Mouse (Mus musculus) lung, embryonic 14.5 days (tissue): ENCODE data around the gene Msl1. TPM values are rescaled to one million over a fixed set of nuclear protein-coding genes. Genes with fewer than 3 reads are reported as not detected.

ENCODE experiments used
- ATAC-seq: fragments of 200-750 bp; cut with Nextera tagmentation; 2 replicates; pipeline ENCODE4 v1.8.0; 2017; ENCODE audit warnings: mild to moderate bottlenecking, moderate TSS enrichment, moderate library complexity; ENCODE audit not compliant: insufficient read depth
- DNase-seq: peaks from one replicate; pipeline ENCODE4 v3.0.0-alpha.2; 2015
- H3K27ac ChIP-seq: fragments of 300-500 bp; sonication (generic); 2 replicates; pipeline ENCODE4 v1.5.1; 2014; ENCODE audit warnings: low read depth, mild to moderate bottlenecking, moderate library complexity
- H3K27me3 ChIP-seq: fragments of 300-500 bp; sonication (generic); 2 replicates; pipeline ENCODE4 v1.6.1; 2014; ENCODE audit warnings: low read length, control low read depth; ENCODE audit not compliant: insufficient read depth
- H3K36me3 ChIP-seq: fragments of 300-500 bp; sonication (generic); 2 replicates; pipeline ENCODE4 v1.6.1; 2014; ENCODE audit warnings: control low read depth; ENCODE audit not compliant: insufficient read depth
- H3K4me1 ChIP-seq: fragments of 300-500 bp; sonication (generic); 2 replicates; pipeline ENCODE4 v1.6.1; 2014; ENCODE audit warnings: antibody characterized with exemption, control low read depth; ENCODE audit not compliant: insufficient read depth
- H3K4me2 ChIP-seq: fragments of 300-500 bp; sonication (generic); 2 replicates; pipeline ENCODE4 v1.6.1; 2014; ENCODE audit warnings: mild to moderate bottlenecking
- H3K4me3 ChIP-seq: fragments of 300-500 bp; sonication (generic); 2 replicates; pipeline ENCODE4 v1.5.1; 2014; ENCODE audit warnings: low read depth, low read length
- H3K9ac ChIP-seq: fragments of 300-500 bp; sonication (generic); 2 replicates; pipeline ENCODE4 v1.6.1; 2014
- H3K9me3 ChIP-seq: fragments of 300-500 bp; sonication (generic); 2 replicates; pipeline ENCODE4 v1.6.1; 2016; ENCODE audit warnings: low read depth, low read length, control low read depth
- CTCF ChIP-seq: IDR thresholded peaks from 2 replicates; pipeline ENCODE4 v1.5.1; 2016; ENCODE audit warnings: antibody characterized with exemption, low read depth
- WGBS: fragments of 180-500 bp; shearing (Covaris S2); extraction: QIAGEN DNeasy Blood & Tissue Kit; methylation state at CpG from one replicate; pipeline ENCODE4 v1.1.7; 2014; 5-methylcytosine and 5-hydroxymethylcytosine counted together
- polyA plus RNA-seq: library from polyadenylated mRNA; unstranded; fragments of >200 nt; fragmentation: Nextera tagmentation; extraction: Ambion mirVana; gene quantifications from 2 replicates; pipeline ENCODE4 v1.2.1, GENCODE M21; 2014

Gene Msl1
- polyA plus RNA-seq, 1 experiment from 2014 or later = 16.3 TPM

DNA sequence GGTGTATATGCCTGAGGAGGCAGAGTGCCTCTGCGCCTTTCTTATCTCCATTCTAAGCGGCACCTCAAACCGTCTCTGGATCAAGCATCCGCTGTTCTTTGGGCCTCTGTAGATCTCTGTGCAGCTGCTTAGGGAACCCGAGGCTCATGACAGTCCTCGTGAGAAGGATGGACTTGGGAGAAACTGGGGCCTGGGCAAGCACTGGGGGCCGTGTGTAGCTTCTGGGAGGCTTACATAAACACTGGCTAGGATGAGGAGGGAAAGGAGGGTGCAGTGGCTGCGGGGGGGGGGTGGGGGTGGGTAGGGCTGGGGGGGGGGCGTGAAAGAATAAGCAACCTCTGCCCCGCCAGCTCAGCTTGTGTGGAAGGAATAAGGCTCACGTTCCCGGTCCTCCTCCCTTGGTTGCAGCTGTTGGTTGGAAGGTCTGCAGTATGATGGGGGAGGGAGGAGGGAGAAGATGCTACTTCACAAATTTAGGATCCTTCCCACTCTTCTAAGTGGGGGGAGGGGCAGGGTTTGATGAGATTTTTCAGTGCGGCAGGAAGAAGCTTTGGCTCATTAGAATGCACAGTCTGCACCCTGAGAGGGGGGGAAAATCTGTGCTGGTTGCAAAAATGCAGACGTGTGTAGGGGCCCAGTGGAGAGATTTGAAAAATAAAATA lies 13.3 kb upstream of the Msl1 start:
- Histone ChIP-seq H3K36me3 (no peaks in the 10 kb centered on the region), H3K4me3 (no peak overlapping the region), H3K9me3 (no peaks in the 10 kb centered on the region), H3K4me1 (peaks cover 46% of the 10 kb centered on the region), H3K9ac (peak overlapping the region; percentile 44; the same call in 1 of the 2 replicates), H3K4me2 (peak overlapping the region; percentile 59), H3K27ac (peak overlapping the region; percentile 98), H3K27me3 (no peaks in the 10 kb centered on the region)
- peak; percentile 30; the same call in 1 of the 2 replicates for ATAC-seq
- TF ChIP-seq CTCF = no peak
- peak; percentile 83 for DNase-seq
- 11% methylated on average over 14 of the region's 14 CpGs for WGBS

GRCm38 (mm10) chr11:98782651-98783235 lies 12.6 kb upstream of the Msl1 start:
- ATAC-seq (no peak), DNase-seq (peak; percentile 76)

DNA sequence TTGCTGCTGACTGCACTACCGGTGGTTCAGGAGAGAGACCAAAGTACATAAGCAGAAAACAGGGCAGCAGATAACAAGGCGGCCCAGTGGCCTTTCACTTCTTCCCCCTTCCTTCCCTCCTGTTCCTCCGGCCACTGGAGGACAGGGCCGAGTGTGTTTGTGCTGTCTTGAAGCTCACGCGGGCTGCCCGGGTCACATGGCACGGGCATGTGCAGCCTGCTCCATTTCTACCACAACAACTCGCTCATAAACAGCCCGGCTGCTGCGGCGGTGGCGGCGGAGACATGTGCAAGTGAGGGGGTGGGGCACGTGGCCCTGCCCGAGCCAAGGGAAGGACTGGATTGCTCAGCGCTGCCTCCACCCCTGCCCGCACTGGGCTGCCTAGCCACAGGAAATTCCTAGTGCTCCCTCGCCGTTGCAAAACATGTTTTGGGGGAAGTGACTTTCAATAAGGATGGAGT lies 12.1 kb upstream of the Msl1 start:
- H3K9me3 ChIP-seq = no peaks in the 10 kb centered on the region
- H3K4me2 ChIP-seq = peak overlapping the region; percentile 59
- DNase-seq (peak; percentile 91), ATAC-seq (peak; percentile 53)
- TF ChIP-seq CTCF = no peak
- H3K36me3 ChIP-seq = no peaks in the 10 kb centered on the region
- no peaks in the 10 kb centered on the region for H3K27me3 ChIP-seq
- H3K4me3 ChIP-seq = peak overlapping the region; percentile 28
- H3K27ac ChIP-seq = peak overlapping the region; percentile 98
- under 1% methylated on average over 20 of the region's 20 CpGs for WGBS
- peak overlapping the region; percentile 44 for H3K9ac ChIP-seq
- peaks cover 45% of the 10 kb centered on the region for H3K4me1 ChIP-seq

More at GRCm38 (mm10) chr11:98782651-98783235, 12.6 kb upstream of the Msl1 start:
- peak overlapping the region; percentile 44 for H3K9ac ChIP-seq
- H3K27me3 ChIP-seq = no peaks in the 10 kb centered on the region
- H3K9me3 ChIP-seq = no peaks in the 10 kb centered on the region
- peak overlapping the region; percentile 28; the same call in 1 of the 2 replicates for H3K4me3 ChIP-seq
- H3K27ac ChIP-seq = peak overlapping the region; percentile 98
- WGBS = 5% methylated on average over 17 of the region's 17 CpGs
- H3K36me3 ChIP-seq = no peaks in the 10 kb centered on the region
- H3K4me2 ChIP-seq = peak overlapping the region; percentile 59
- H3K4me1 ChIP-seq = peaks cover 45% of the 10 kb centered on the region
- no peak for TF ChIP-seq CTCF

GRCm38 (mm10) chr11:98784139-98784538 lies 11.2 kb upstream of the Msl1 start:
- Histone ChIP-seq H3K36me3 (no peaks in the 10 kb centered on the region), H3K27me3 (no peaks in the 10 kb centered on the region), H3K27ac (peak overlapping the region; percentile 98), H3K9ac (no peak overlapping the region), H3K4me3 (no peak overlapping the region), H3K9me3 (no peaks in the 10 kb centered on the region), H3K4me2 (no peak overlapping the region), H3K4me1 (peaks cover 45% of the 10 kb centered on the region)
- 59% methylated on average over 4 of the region's 4 CpGs for WGBS
- ATAC-seq (no peak), DNase-seq (no peak)
- TF ChIP-seq CTCF = no peak

- Histone ChIP-seq H3K9me3 (no peaks in the 10 kb centered on the region), H3K27ac (peak overlapping the region; percentile 96), H3K4me3 (no peak overlapping the region), H3K9ac (no peak overlapping the region), H3K4me1 (peaks cover 50% of the 10 kb centered on the region), H3K4me2 (0 out of 2 replicates have a peak overlapping the region, but pooled peaks have one; percentile 1), H3K27me3 (no peaks in the 10 kb centered on the region), H3K36me3 (no peaks in the 10 kb centered on the region)
- TF ChIP-seq CTCF = no peak
- DNase-seq = no peak
- no peak for ATAC-seq
- 59% methylated on average over 10 of the region's 10 CpGs for WGBS
Measured at GRCm38 (mm10) chr11:98785214-98785613, 10.1 kb upstream of the Msl1 start.

DNA sequence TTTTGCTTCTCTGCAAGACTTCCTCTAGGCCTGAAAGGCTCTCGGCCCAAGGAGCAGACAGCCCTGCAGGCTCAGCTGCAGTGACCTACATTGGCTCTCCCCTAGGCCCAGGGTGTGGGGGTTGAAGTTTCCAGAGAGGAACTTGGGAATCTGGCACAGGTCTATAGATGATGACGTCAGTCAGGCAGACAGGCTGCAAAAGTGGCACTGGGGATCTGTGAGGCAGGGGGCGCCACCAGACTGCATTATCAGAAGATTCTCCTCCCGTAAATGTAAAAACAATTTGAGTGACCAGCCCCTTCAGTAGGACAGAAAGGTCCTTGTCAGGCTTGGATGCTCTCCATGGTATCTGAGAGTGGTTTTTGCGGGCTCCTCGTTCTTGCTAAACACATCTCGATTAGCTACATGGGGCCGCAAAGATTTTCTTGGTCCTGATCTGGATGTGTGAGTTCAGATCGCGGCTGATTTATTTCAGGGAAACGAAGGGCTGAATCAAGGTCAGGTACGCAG lies 9.5 kb upstream of the Msl1 start:
- peaks cover 50% of the 10 kb centered on the region for H3K4me1 ChIP-seq
- 5% methylated on average over 12 of the region's 12 CpGs for whole genome bisulfite sequencing
- peak overlapping the region; percentile 22 for H3K4me3 ChIP-seq

More for the DNA sequence above, 9.5 kb upstream of the Msl1 start:
- no peaks in the 10 kb centered on the region for H3K27me3 ChIP-seq
- peak overlapping the region; percentile 58 for H3K4me2 ChIP-seq
- no peaks in the 10 kb centered on the region for H3K9me3 ChIP-seq
- no peak for ATAC-seq
- peak overlapping the region; percentile 96 for H3K27ac ChIP-seq
- H3K36me3 ChIP-seq = no peaks in the 10 kb centered on the region
- peak; percentile 68 for TF ChIP-seq CTCF
- DNase-seq = peak; percentile 91
- H3K9ac ChIP-seq = no peak overlapping the region
